Mouse (Mus musculus): ENCODE data around the gene Rabl3.
A peak's percentile ranks its signal among the peaks of the same experiment; 100 is the strongest.

Rabl3 gene

GRCm38 (mm10) chr16:37598463-37598862 is 58.8 kb downstream of the Rabl3 start:
- no peak for DNase-seq

- DNase-seq: no peak
Measured at GRCm38 (mm10) chr16:37599326-37599725, 59.6 kb downstream of the Rabl3 start.

GRCm38 (mm10) chr16:37603431-37603830 is 63.7 kb downstream of the Rabl3 start:
- DNase-seq: no peak

GRCm38 (mm10) chr16:37604243-37604642 is 64.6 kb downstream of the Rabl3 start:
- DNase-seq: no peak

GRCm38 (mm10) chr16:37610333-37610732 is 70.6 kb downstream of the Rabl3 start:
- DNase-seq: peak; percentile 25

- DNase-seq: no peak
Measured at GRCm38 (mm10) chr16:37611072-37611471, 71.4 kb downstream of the Rabl3 start.

GRCm38 (mm10) chr16:37612013-37612412 is 72.3 kb downstream of the Rabl3 start:
- no peak for DNase-seq

- DNase-seq: no peak
Measured at GRCm38 (mm10) chr16:37614540-37614939, 74.9 kb downstream of the Rabl3 start.

- no peak for DNase-seq
Measured at GRCm38 (mm10) chr16:37615429-37615828, 75.7 kb downstream of the Rabl3 start.

GRCm38 (mm10) chr16:37616104-37616503 is 76.4 kb downstream of the Rabl3 start:
- no peak for DNase-seq

GRCm38 (mm10) chr16:37617695-37618094 is 78.0 kb downstream of the Rabl3 start:
- DNase-seq: peak; percentile 28

Data from right cerebral cortex, postnatal 14 days (tissue).